9 mouse cellular contexts compared by ENCODE assay signal in genomic region chr1:74313049-74313692, GRCm38 (mm10). TPM values are rescaled to one million over a fixed set of nuclear protein-coding genes. Genes with fewer than 3 reads are reported as not detected.
DNase-seq lines count a peak whose midpoint lies in the region; ATAC-seq and TF ChIP-seq lines count a peak whose summit lies in the region.
"Had no signal": no experiment of that assay in that cellular context is flagged by ENCODE, and none has a peak within 500 bp of the region (broad histone marks: within the 10 kb centered on the region; RNA-seq: fewer than 3 reads in every experiment).

No protein-coding gene starts in this region.

- no peaks in the 10 kb centered on the region for H3K9me3 ChIP-seq in hindbrain, embryonic 10.5 days
- H3K9me3 ChIP-seq in hindbrain, embryonic 12.5 days (replicated peaks) = no peaks in the 10 kb centered on the region
- H3K9me3 ChIP-seq in intestine, embryonic 16.5 days (ENCODE audit: control insufficient read depth, low read length) = no peaks in the 10 kb centered on the region
- H3K9me3 ChIP-seq in midbrain, postnatal 0 days (ENCODE audit: low read length) = no peaks in the 10 kb centered on the region

- no peak overlapping the region for H3K9ac ChIP-seq in hindbrain, embryonic 12.5 days
- H3K9ac ChIP-seq in intestine, embryonic 16.5 days (ENCODE audit: low read depth, low read length) = no peak overlapping the region
- no peak overlapping the region for H3K9ac ChIP-seq in midbrain, postnatal 0 days (replicated peaks; ENCODE audit: low read length, poor library complexity, severe bottlenecking)

- ATAC-seq in hindbrain, embryonic 12.5 days (ENCODE audit: low FRiP score) = no peak; the same call in 1 of the 2 replicates
- peak; percentile 97 for ATAC-seq in frontal cortex, adult (ENCODE audit: low TSS enrichment)
- ATAC-seq in intestine, embryonic 16.5 days = peak; percentile 52; the same call in 1 of the 2 replicates
- peak; percentile 34; the same call in 1 of the 2 replicates for ATAC-seq in midbrain, postnatal 0 days (ENCODE audit: low FRiP score)

- H3K4me1 ChIP-seq in hindbrain, embryonic 10.5 days (replicated peaks) = peaks cover 10% of the 10 kb centered on the region; the same call in 1 of the 2 replicates
- no peaks in the 10 kb centered on the region for H3K4me1 ChIP-seq in hindbrain, embryonic 12.5 days
- peaks cover 5% of the 10 kb centered on the region; the same call in 1 of the 2 replicates for H3K4me1 ChIP-seq in intestine, embryonic 16.5 days (ENCODE audit: control insufficient read depth, insufficient read depth, low read length)
- no peaks in the 10 kb centered on the region for H3K4me1 ChIP-seq in midbrain, postnatal 0 days (ENCODE audit: insufficient read depth, low read length)

- no peaks in the 10 kb centered on the region for H3K36me3 ChIP-seq in hindbrain, embryonic 10.5 days
- H3K36me3 ChIP-seq in hindbrain, embryonic 12.5 days = no peaks in the 10 kb centered on the region
- H3K36me3 ChIP-seq in intestine, embryonic 16.5 days (ENCODE audit: control insufficient read depth, insufficient read depth, low read length) = no peaks in the 10 kb centered on the region
- H3K36me3 ChIP-seq in midbrain, postnatal 0 days (ENCODE audit: insufficient read depth, low read length) = no peaks in the 10 kb centered on the region

- 8% methylated on average over 3 of the region's 3 CpGs for WGBS in hindbrain, embryonic 10.5 days
- WGBS in hindbrain, embryonic 12.5 days = 12% methylated on average over 3 of the region's 3 CpGs
- 1% methylated on average over 3 of the region's 3 CpGs for WGBS in intestine, embryonic 16.5 days
- 3% methylated on average over 3 of the region's 3 CpGs for WGBS in midbrain, postnatal 0 days

- DNase-seq in hindbrain, embryonic 10.5 days (ENCODE audit: low spot score) = peak; percentile 39
- DNase-seq in cerebellum, adult 11 months = peak; percentile 58
- peak; percentile 53 for DNase-seq in liver
- peak; percentile 93 for DNase-seq in midbrain, postnatal 0 days (ENCODE audit: low spot score)
- peak; percentile 83 for DNase-seq in thymus, postnatal 0 days (ENCODE audit: low spot score)

- TF ChIP-seq CTCF in midbrain, postnatal 0 days (IDR thresholded peaks at IDR 0.05) = peak; percentile 96

- no peak overlapping the region for H3K4me2 ChIP-seq in hindbrain, embryonic 12.5 days (replicated peaks)
- no peak overlapping the region for H3K4me2 ChIP-seq in intestine, embryonic 16.5 days (ENCODE audit: low read depth, low read length)
- no peak overlapping the region for H3K4me2 ChIP-seq in midbrain, postnatal 0 days (ENCODE audit: low read depth, low read length, poor library complexity, severe bottlenecking)

- H3K27me3 ChIP-seq in hindbrain, embryonic 10.5 days (ENCODE audit: insufficient read depth, poor library complexity, severe bottlenecking) = no peaks in the 10 kb centered on the region
- H3K27me3 ChIP-seq in hindbrain, embryonic 12.5 days = no peaks in the 10 kb centered on the region
- no peaks in the 10 kb centered on the region for H3K27me3 ChIP-seq in intestine, embryonic 16.5 days (replicated peaks; ENCODE audit: control insufficient read depth, insufficient read depth, low read length)
- H3K27me3 ChIP-seq in midbrain, postnatal 0 days (ENCODE audit: insufficient read depth, low read length) = no peaks in the 10 kb centered on the region

- no peak overlapping the region for H3K27ac ChIP-seq in hindbrain, embryonic 10.5 days
- H3K27ac ChIP-seq in hindbrain, embryonic 12.5 days = no peak overlapping the region
- H3K27ac ChIP-seq in intestine, embryonic 16.5 days (ENCODE audit: low read length) = no peak overlapping the region
- H3K27ac ChIP-seq in midbrain, postnatal 0 days (ENCODE audit: low read depth, low read length) = no peak overlapping the region

- no peak overlapping the region for H3K4me3 ChIP-seq in hindbrain, embryonic 10.5 days
- no peak overlapping the region for H3K4me3 ChIP-seq in hindbrain, embryonic 12.5 days
- H3K4me3 ChIP-seq in intestine, embryonic 16.5 days (ENCODE audit: low read length) = no peak overlapping the region
- H3K4me3 ChIP-seq in midbrain, postnatal 0 days (ENCODE audit: low read depth, low read length) = no peak overlapping the region

RNA-seq across cellular contexts. Expression of gene Tmbim1, which starts 7.7 kb away (rescaled TPM):
- polyA plus RNA-seq in hindbrain, embryonic 10.5 days (2016; fragmentation: Nextera tagmentation; extraction: Ambion mirVana) = 11.6 and 12.6 TPM in 2 replicates
- 11.7 and 13.4 TPM in 2 replicates for polyA plus RNA-seq in hindbrain, embryonic 12.5 days (2016; fragmentation: Nextera tagmentation; extraction: Ambion mirVana)
- 77.3 and 79.8 TPM in 2 replicates for polyA plus RNA-seq in intestine, embryonic 16.5 days (2015; fragmentation: Nextera tagmentation; extraction: Ambion mirVana)
- total RNA-seq in midbrain, postnatal 0 days (2014; rRNA removed) = 9.8 and 20.7 TPM in 2 replicates
- 9.8 and 10.5 TPM in 2 replicates for polyA plus RNA-seq in midbrain, postnatal 0 days (2015; fragmentation: Nextera tagmentation; extraction: Ambion mirVana)
- 10.9 and 12.2 TPM in 2 replicates for polyA plus RNA-seq in thymus, postnatal 0 days (2015; fragmentation: Nextera tagmentation; extraction: Ambion mirVana)

RNA-seq across cellular contexts. Expression of gene Pnkd, which starts 28.4 kb away (rescaled TPM):
- polyA plus RNA-seq in hindbrain, embryonic 10.5 days (2016; fragmentation: Nextera tagmentation; extraction: Ambion mirVana) = 111 and 120 TPM in 2 replicates
- polyA plus RNA-seq in hindbrain, embryonic 12.5 days (2016; fragmentation: Nextera tagmentation; extraction: Ambion mirVana) = 94.0 and 97.8 TPM in 2 replicates
- polyA plus RNA-seq in intestine, embryonic 16.5 days (2015; fragmentation: Nextera tagmentation; extraction: Ambion mirVana) = 139 and 148 TPM in 2 replicates
- 101 and 116 TPM in 2 replicates for total RNA-seq in midbrain, postnatal 0 days (2014; rRNA removed)
- 135 and 140 TPM in 2 replicates for polyA plus RNA-seq in midbrain, postnatal 0 days (2015; fragmentation: Nextera tagmentation; extraction: Ambion mirVana)
- 84.9 and 93.3 TPM in 2 replicates for polyA plus RNA-seq in thymus, postnatal 0 days (2015; fragmentation: Nextera tagmentation; extraction: Ambion mirVana)

RNA-seq across cellular contexts. Expression of gene Aamp, which starts 28.6 kb away (rescaled TPM):
- 238 and 248 TPM in 2 replicates for polyA plus RNA-seq in hindbrain, embryonic 10.5 days (2016; fragmentation: Nextera tagmentation; extraction: Ambion mirVana)
- 180 and 183 TPM in 2 replicates for polyA plus RNA-seq in hindbrain, embryonic 12.5 days (2016; fragmentation: Nextera tagmentation; extraction: Ambion mirVana)
- polyA plus RNA-seq in intestine, embryonic 16.5 days (2015; fragmentation: Nextera tagmentation; extraction: Ambion mirVana) = 246 and 256 TPM in 2 replicates
- total RNA-seq in midbrain, postnatal 0 days (2014; rRNA removed) = 139 and 148 TPM in 2 replicates
- 203 and 216 TPM in 2 replicates for polyA plus RNA-seq in midbrain, postnatal 0 days (2015; fragmentation: Nextera tagmentation; extraction: Ambion mirVana)
- 195 and 200 TPM in 2 replicates for polyA plus RNA-seq in thymus, postnatal 0 days (2015; fragmentation: Nextera tagmentation; extraction: Ambion mirVana)

RNA-seq across cellular contexts. Expression of gene Gpbar1, which starts 34.8 kb away (rescaled TPM):
- polyA plus RNA-seq in hindbrain, embryonic 10.5 days (2016; fragmentation: Nextera tagmentation; extraction: Ambion mirVana) = 0.15 and 0.24 TPM in 2 replicates
- polyA plus RNA-seq in hindbrain, embryonic 12.5 days (2016; fragmentation: Nextera tagmentation; extraction: Ambion mirVana) = 0.19 TPM in 1 of 2 replicates, not detected in the other
- polyA plus RNA-seq in intestine, embryonic 16.5 days (2015; fragmentation: Nextera tagmentation; extraction: Ambion mirVana) = 2.6 and 2.7 TPM in 2 replicates
- total RNA-seq in midbrain, postnatal 0 days (2014; rRNA removed) = 0.52 TPM in 1 of 2 replicates, not detected in the other
- 0.16 TPM in 1 of 2 replicates, not detected in the other for polyA plus RNA-seq in midbrain, postnatal 0 days (2015; fragmentation: Nextera tagmentation; extraction: Ambion mirVana)
- 0.35 and 0.92 TPM in 2 replicates for polyA plus RNA-seq in thymus, postnatal 0 days (2015; fragmentation: Nextera tagmentation; extraction: Ambion mirVana)
- total RNA-seq: adrenal gland, postnatal 36 days had no signal

RNA-seq across cellular contexts. Expression of gene Catip, which starts 48.7 kb away (rescaled TPM):
- polyA plus RNA-seq in hindbrain, embryonic 10.5 days (2016; fragmentation: Nextera tagmentation; extraction: Ambion mirVana) = 0.37 and 1.4 TPM in 2 replicates
- polyA plus RNA-seq in hindbrain, embryonic 12.5 days (2016; fragmentation: Nextera tagmentation; extraction: Ambion mirVana) = 1.4 and 1.5 TPM in 2 replicates
- polyA plus RNA-seq in intestine, embryonic 16.5 days (2015; fragmentation: Nextera tagmentation; extraction: Ambion mirVana) = 0.24 and 0.50 TPM in 2 replicates
- total RNA-seq in midbrain, postnatal 0 days (2014; rRNA removed) = 2.7 and 4.0 TPM in 2 replicates
- 1.6 and 2.4 TPM in 2 replicates for polyA plus RNA-seq in midbrain, postnatal 0 days (2015; fragmentation: Nextera tagmentation; extraction: Ambion mirVana)
- polyA plus RNA-seq in thymus, postnatal 0 days (2015; fragmentation: Nextera tagmentation; extraction: Ambion mirVana) = 0.20 and 0.33 TPM in 2 replicates

Comparison
In these comparisons a context has a peak if more than half of its experiments do, and no peak if none do; other contexts are left out.
1. DNase-seq: peak in every context shown above with its lines; median percentile 93 in midbrain, postnatal 0 days; 83 in thymus, postnatal 0 days; 58 in cerebellum, adult 11 months; 53 in liver; 39 in hindbrain, embryonic 10.5 days.